13 mouse cellular contexts compared by ENCODE assay signal in genomic region chr1:63180575-63180974, GRCm38 (mm10). TPM values are rescaled to one million over a fixed set of nuclear protein-coding genes. Genes with fewer than 3 reads are reported as not detected.
DNase-seq lines count a peak whose midpoint lies in the region; ATAC-seq and TF ChIP-seq lines count a peak whose summit lies in the region.
"Not testable (repeated sequence)": the region's sequence is repeated elsewhere in the genome, so short reads cannot be mapped to it uniquely, and the experiment has no call there.
"Had no signal": no experiment of that assay in that cellular context is flagged by ENCODE, and none has a peak within 500 bp of the region (broad histone marks: within the 10 kb centered on the region; RNA-seq: fewer than 3 reads in every experiment).

No protein-coding gene starts in this region.

- H3K79me2 ChIP-seq in CH12.LX (replicated peaks; ENCODE audit: control insufficient read depth, extremely low read depth, insufficient read depth, poor library complexity, severe bottlenecking): peaks cover 27% of the 10 kb centered on the region

- not testable (repeated sequence) for H3K27me3 ChIP-seq in CH12.LX (replicated peaks); forebrain, embryonic 11.5 days (ENCODE audit: control insufficient read depth, insufficient read depth, low read length); hindbrain, embryonic 11.5 days (ENCODE audit: control insufficient read depth, insufficient read depth, low read length); limb, embryonic 15.5 days; liver, embryonic 16.5 days (ENCODE audit: control insufficient read depth, insufficient read depth, low read depth, low read length); midbrain, embryonic 13.5 days

- not testable (repeated sequence) for H3K4me3 ChIP-seq in CH12.LX (replicated peaks in 1 of 3; ENCODE audit: low read depth in 2 of 3, low read length in 2 of 3, poor library complexity in 1 of 3); forebrain, embryonic 11.5 days (ENCODE audit: low read depth, low read length); hindbrain, embryonic 11.5 days (ENCODE audit: low read depth, low read length); limb, embryonic 15.5 days; liver, embryonic 16.5 days (ENCODE audit: low read depth, low read length); midbrain, embryonic 13.5 days (replicated peaks)

- TF ChIP-seq EP300 in CH12.LX (IDR thresholded peaks at IDR 0.05; ENCODE audit: low read length): not testable (repeated sequence)

- H3K4me2 ChIP-seq in CH12.LX (ENCODE audit: insufficient read depth, low read depth, poor library complexity, severe bottlenecking); forebrain, embryonic 11.5 days (ENCODE audit: low read depth, low read length, severe bottlenecking); hindbrain, embryonic 11.5 days (replicated peaks; ENCODE audit: low read depth, low read length); limb, embryonic 15.5 days; liver, embryonic 16.5 days (ENCODE audit: low read depth, low read length); midbrain, embryonic 13.5 days (replicated peaks): not testable (repeated sequence)

- TF ChIP-seq RAD21 in CH12.LX (IDR thresholded peaks at IDR 0.05; ENCODE audit: low read depth, low read length): not testable (repeated sequence)

- not testable (repeated sequence) for H3K9me3 ChIP-seq in CH12.LX (replicated peaks; ENCODE audit: low read length); forebrain, embryonic 11.5 days (ENCODE audit: control insufficient read depth, low read length); hindbrain, embryonic 11.5 days (ENCODE audit: control insufficient read depth, low read length); limb, embryonic 15.5 days; liver, embryonic 16.5 days (replicated peaks; ENCODE audit: control insufficient read depth, low read length); midbrain, embryonic 13.5 days

- in situ Hi-C loops in CH12.LX (cut with MboI; ENCODE audit: low pct_ligation_motif_present, low pct_unique_long_range_greater_than_20kb, low sequenced_read_pairs): not testable (repeated sequence)

- not testable (repeated sequence) for TF ChIP-seq POLR2A in CH12.LX (IDR thresholded peaks at IDR 0.05; ENCODE audit: low read depth, low read length)

- peaks cover 0 to 27% of the 10 kb centered on the region in 2 experiments; a peak in 2 of 4 replicates for H3K4me1 ChIP-seq in CH12.LX (ENCODE audit: control insufficient read depth in 1 of 2, insufficient read depth in 2 of 2)
- H3K4me1 ChIP-seq in forebrain, embryonic 11.5 days (replicated peaks; ENCODE audit: control insufficient read depth, insufficient read depth, low read length): peaks cover 12% of the 10 kb centered on the region
- H3K4me1 ChIP-seq in hindbrain, embryonic 11.5 days (replicated peaks; ENCODE audit: control insufficient read depth, insufficient read depth, low read length): not testable (repeated sequence)
- H3K4me1 ChIP-seq in limb, embryonic 15.5 days: peaks cover 17% of the 10 kb centered on the region
- peaks cover 11% of the 10 kb centered on the region for H3K4me1 ChIP-seq in liver, embryonic 16.5 days (ENCODE audit: control insufficient read depth, low read depth, low read length)
- peaks cover 22% of the 10 kb centered on the region for H3K4me1 ChIP-seq in midbrain, embryonic 13.5 days (replicated peaks)

- DNase-seq in CH12.LX (ENCODE audit: extremely low read depth); forebrain, embryonic 11.5 days (ENCODE audit: low spot score): not testable (repeated sequence)
- peak; percentile 14 for DNase-seq in c-Kit-positive CD71-negative TER-119-negative erythroid progenitor cells, embryonic 14.5 days (ENCODE audit: low read depth)
- peak; percentile 15 for DNase-seq in hindbrain, embryonic 11.5 days (ENCODE audit: low spot score)

- dilution Hi-C loops in CH12.LX (cut with MboI; ENCODE audit: extremely low pct_ligation_motif_present, extremely low pct_unique_long_range_greater_than_20kb, low sequenced_read_pairs): not testable (repeated sequence)

- not testable (repeated sequence) for ATAC-seq in forebrain, embryonic 11.5 days (replicated peaks; ENCODE audit: low FRiP score); limb, embryonic 15.5 days (ENCODE audit: insufficient number of reproducible peaks, low FRiP score, low TSS enrichment, low read depth); liver, embryonic 16.5 days (ENCODE audit: low read depth)
- peak; percentile 26; the same call in 1 of the 2 replicates for ATAC-seq in hindbrain, embryonic 11.5 days (ENCODE audit: low FRiP score)
- peak; percentile 7; the same call in 1 of the 2 replicates for ATAC-seq in midbrain, embryonic 13.5 days

- H3K9ac ChIP-seq in CH12.LX (ENCODE audit: insufficient read depth, low read depth); forebrain, embryonic 11.5 days (ENCODE audit: low read length); hindbrain, embryonic 11.5 days (ENCODE audit: low read depth, low read length); limb, embryonic 15.5 days; liver, embryonic 16.5 days (ENCODE audit: low read depth, low read length); midbrain, embryonic 13.5 days (replicated peaks): not testable (repeated sequence)

- H3K36me3 ChIP-seq in CH12.LX (replicated peaks in 1 of 2; ENCODE audit: control insufficient read depth in 1 of 2, insufficient read depth in 1 of 2, low read length in 1 of 2): peaks cover 29 to 50% of the 10 kb centered on the region in 2 experiments
- not testable (repeated sequence) for H3K36me3 ChIP-seq in forebrain, embryonic 11.5 days (ENCODE audit: control insufficient read depth, insufficient read depth, low read length); hindbrain, embryonic 11.5 days (ENCODE audit: control insufficient read depth, insufficient read depth, low read length)
- H3K36me3 ChIP-seq in limb, embryonic 15.5 days: peaks cover 26% of the 10 kb centered on the region
- peaks cover 11% of the 10 kb centered on the region for H3K36me3 ChIP-seq in liver, embryonic 16.5 days (ENCODE audit: control insufficient read depth, insufficient read depth)
- peaks cover 22% of the 10 kb centered on the region for H3K36me3 ChIP-seq in midbrain, embryonic 13.5 days

- 60% methylated on average over 4 of the region's 4 CpGs for WGBS in forebrain, embryonic 11.5 days
- WGBS in hindbrain, embryonic 11.5 days: 72% methylated on average over 4 of the region's 4 CpGs
- 67% methylated on average over 4 of the region's 4 CpGs for WGBS in limb, embryonic 15.5 days
- 58% methylated on average over 4 of the region's 4 CpGs for WGBS in liver, embryonic 16.5 days (ENCODE audit: insufficient replicate concordance)
- 63% methylated on average over 4 of the region's 4 CpGs for WGBS in midbrain, embryonic 13.5 days

- not testable (repeated sequence) for TF ChIP-seq CTCF in CH12.LX (conservative IDR thresholded peaks at IDR 0.05 in 1 of 2, IDR thresholded peaks at IDR 0.05 in 1 of 2; ENCODE audit: low read depth in 2 of 2, low read length in 2 of 2)

- not testable (repeated sequence) for H3K27ac ChIP-seq in CH12.LX (ENCODE audit: insufficient read depth, low read depth); midbrain, embryonic 13.5 days
- peak overlapping the region; percentile 41; the same call in 1 of the 2 replicates for H3K27ac ChIP-seq in forebrain, embryonic 11.5 days (ENCODE audit: low read depth, low read length)
- peak overlapping the region; percentile 25; the same call in 1 of the 2 replicates for H3K27ac ChIP-seq in hindbrain, embryonic 11.5 days (ENCODE audit: low read depth, low read length)
- H3K27ac ChIP-seq in limb, embryonic 15.5 days: peak overlapping the region; percentile 28; the same call in 1 of the 2 replicates
- 0 out of 2 replicates have a peak overlapping the region, but pooled peaks have one; percentile 17 for H3K27ac ChIP-seq in liver, embryonic 16.5 days (ENCODE audit: low read length)

RNA-seq across cellular contexts. Expression of gene Ndufs1, which starts 3.9 kb away (rescaled TPM):
- total RNA-seq in CH12.LX (2012; rRNA removed) (56.9 and 73.2 TPM in 2 replicates), CH12.LX (2014; rRNA removed) (139 and 140 TPM in 2 replicates)
- polyA plus RNA-seq in CH12.LX (2012; ENCODE audit: insufficient read length, low read depth): 87.1 and 104 TPM in 2 replicates
- polyA plus RNA-seq in forebrain, embryonic 11.5 days (2014; fragmentation: Nextera tagmentation; extraction: Ambion mirVana): 136 and 137 TPM in 2 replicates
- 135 and 158 TPM in 2 replicates for polyA plus RNA-seq in hindbrain, embryonic 11.5 days (2014; fragmentation: Nextera tagmentation; extraction: Ambion mirVana)
- polyA plus RNA-seq in limb, embryonic 15.5 days (2015; fragmentation: Nextera tagmentation; extraction: Ambion mirVana): 112 and 131 TPM in 2 replicates
- polyA plus RNA-seq in liver, embryonic 16.5 days (2015; fragmentation: Nextera tagmentation; extraction: Ambion mirVana): 92.7 and 96.4 TPM in 2 replicates
- polyA plus RNA-seq in midbrain, embryonic 13.5 days (2015; fragmentation: Nextera tagmentation; extraction: Ambion mirVana): 134 and 143 TPM in 2 replicates

RNA-seq across cellular contexts. Expression of gene Eef1b2, which starts 4.0 kb away (rescaled TPM):
- 1,842 and 1,999 TPM in 2 replicates for total RNA-seq in CH12.LX (2012; rRNA removed)
- 1,302 and 1,454 TPM in 2 replicates for total RNA-seq in CH12.LX (2014; rRNA removed)
- 1,881 and 2,419 TPM in 2 replicates for polyA plus RNA-seq in CH12.LX (2012; ENCODE audit: insufficient read length, low read depth)
- polyA plus RNA-seq in forebrain, embryonic 11.5 days (2014; fragmentation: Nextera tagmentation; extraction: Ambion mirVana): 502 and 538 TPM in 2 replicates
- 511 and 534 TPM in 2 replicates for polyA plus RNA-seq in hindbrain, embryonic 11.5 days (2014; fragmentation: Nextera tagmentation; extraction: Ambion mirVana)
- polyA plus RNA-seq in limb, embryonic 15.5 days (2015; fragmentation: Nextera tagmentation; extraction: Ambion mirVana): 573 and 595 TPM in 2 replicates
- 207 and 226 TPM in 2 replicates for polyA plus RNA-seq in liver, embryonic 16.5 days (2015; fragmentation: Nextera tagmentation; extraction: Ambion mirVana)
- 462 and 473 TPM in 2 replicates for polyA plus RNA-seq in midbrain, embryonic 13.5 days (2015; fragmentation: Nextera tagmentation; extraction: Ambion mirVana)

RNA-seq across cellular contexts. Expression of gene Gpr1, which starts 33.8 kb away (rescaled TPM):
- total RNA-seq in CH12.LX (2012; rRNA removed): not detected in 2 replicates
- not detected in 2 replicates for total RNA-seq in CH12.LX (2014; rRNA removed)
- polyA plus RNA-seq in CH12.LX (2012; ENCODE audit: insufficient read length, low read depth): not detected in 2 replicates
- 0.35 TPM in 1 of 2 replicates, not detected in the other for polyA plus RNA-seq in forebrain, embryonic 11.5 days (2014; fragmentation: Nextera tagmentation; extraction: Ambion mirVana)
- 0.08 and 0.27 TPM in 2 replicates for polyA plus RNA-seq in hindbrain, embryonic 11.5 days (2014; fragmentation: Nextera tagmentation; extraction: Ambion mirVana)
- polyA plus RNA-seq in limb, embryonic 15.5 days (2015; fragmentation: Nextera tagmentation; extraction: Ambion mirVana): 0.17 and 0.63 TPM in 2 replicates
- 0.04 TPM in 1 of 2 replicates, not detected in the other for polyA plus RNA-seq in liver, embryonic 16.5 days (2015; fragmentation: Nextera tagmentation; extraction: Ambion mirVana)
- polyA plus RNA-seq in midbrain, embryonic 13.5 days (2015; fragmentation: Nextera tagmentation; extraction: Ambion mirVana): 0.43 and 0.70 TPM in 2 replicates
- total RNA-seq: granulocyte monocyte progenitor cell, adult 5-6 weeks; liver, adult 2 months; megakaryocyte, adult 5-6 weeks had no signal
- polyA plus RNA-seq: C2C12; liver, adult 2 months; lung, embryonic 15.5 days; small intestine, adult 2 months had no signal
